Mouse (Mus musculus) layer of hippocampus, adult 11-12 months (tissue): Measurements from ENCODE around the gene Olfml2b.
A peak's percentile ranks its signal among the peaks of the same experiment; 100 is the strongest.

Experiments used
- DNase-seq: peaks from one replicate; pipeline ENCODE4 v3.0.0; 2022; ENCODE audit warnings: low spot score

Gene Olfml2b

DNA sequence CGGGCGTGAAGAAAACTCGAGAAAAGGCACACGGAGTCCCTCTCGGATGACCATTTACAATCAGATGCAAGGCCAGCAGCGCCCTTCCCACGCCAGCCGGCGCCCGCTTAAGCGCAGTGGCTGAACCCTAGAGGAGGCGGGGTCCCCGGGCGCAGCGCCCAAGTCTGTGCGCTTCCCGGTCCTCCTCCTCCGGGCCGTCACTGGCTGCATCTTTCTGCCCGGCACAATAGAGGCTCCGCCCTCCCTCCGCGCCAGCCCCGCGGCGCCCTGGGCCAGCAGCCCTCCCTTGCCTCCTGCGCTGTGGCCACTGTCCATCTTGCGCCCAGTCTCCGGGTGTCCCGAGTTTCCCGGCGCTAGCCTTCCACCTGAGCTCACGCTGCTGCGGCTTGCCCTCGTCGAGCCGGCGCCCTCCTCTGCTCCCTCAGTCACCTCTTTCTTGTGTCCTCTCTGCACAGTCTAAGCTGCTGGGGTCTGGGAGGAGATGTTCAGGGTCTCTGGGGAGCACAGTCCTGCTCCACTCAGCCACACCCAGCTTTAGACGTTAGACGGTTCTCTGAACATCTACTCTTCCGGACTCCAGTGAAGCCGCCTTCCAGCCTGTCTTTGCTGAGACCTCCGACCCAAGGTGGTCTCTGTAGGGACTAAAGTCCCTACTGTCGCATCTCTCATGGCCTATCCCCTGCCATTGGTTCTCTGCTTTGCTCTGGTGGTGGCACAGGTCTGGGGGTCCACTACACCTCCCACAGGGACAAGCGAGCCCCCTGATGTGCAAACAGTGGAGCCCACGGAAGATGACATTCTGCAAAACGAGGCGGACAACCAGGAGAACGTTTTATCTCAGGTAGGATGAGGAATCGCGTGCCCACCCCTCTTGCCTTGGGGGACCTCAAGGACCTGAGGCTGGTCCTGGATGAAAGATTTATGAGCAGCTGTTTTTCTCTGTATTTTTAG is at the start of gene Olfml2b:
TSS of gene Olfml2b (plus strand) at position 278 of the 951 bp plus-strand sequence.
- peak; percentile 84 for DNase-seq

DNA sequence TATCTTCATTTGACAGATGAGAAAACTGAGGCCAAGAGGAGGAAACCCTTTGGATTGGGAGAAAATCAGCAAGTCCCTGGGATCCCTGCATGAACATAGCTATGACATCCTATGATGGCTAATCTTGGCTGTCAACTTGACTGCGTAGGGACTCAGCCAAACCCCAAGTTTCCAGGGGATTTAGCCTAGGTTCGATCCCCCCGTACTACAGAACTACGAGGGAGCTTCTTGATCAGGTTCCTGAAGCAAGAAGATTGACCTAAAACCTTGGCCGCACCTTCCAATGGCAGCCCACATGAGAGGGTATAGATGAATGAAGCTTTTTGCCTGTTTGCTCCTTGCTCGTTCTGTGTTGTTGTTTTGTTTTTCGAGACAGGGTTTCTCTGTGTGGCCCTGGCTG is 49.8 kb upstream of the Olfml2b start:
- DNase-seq = no peak

DNA sequence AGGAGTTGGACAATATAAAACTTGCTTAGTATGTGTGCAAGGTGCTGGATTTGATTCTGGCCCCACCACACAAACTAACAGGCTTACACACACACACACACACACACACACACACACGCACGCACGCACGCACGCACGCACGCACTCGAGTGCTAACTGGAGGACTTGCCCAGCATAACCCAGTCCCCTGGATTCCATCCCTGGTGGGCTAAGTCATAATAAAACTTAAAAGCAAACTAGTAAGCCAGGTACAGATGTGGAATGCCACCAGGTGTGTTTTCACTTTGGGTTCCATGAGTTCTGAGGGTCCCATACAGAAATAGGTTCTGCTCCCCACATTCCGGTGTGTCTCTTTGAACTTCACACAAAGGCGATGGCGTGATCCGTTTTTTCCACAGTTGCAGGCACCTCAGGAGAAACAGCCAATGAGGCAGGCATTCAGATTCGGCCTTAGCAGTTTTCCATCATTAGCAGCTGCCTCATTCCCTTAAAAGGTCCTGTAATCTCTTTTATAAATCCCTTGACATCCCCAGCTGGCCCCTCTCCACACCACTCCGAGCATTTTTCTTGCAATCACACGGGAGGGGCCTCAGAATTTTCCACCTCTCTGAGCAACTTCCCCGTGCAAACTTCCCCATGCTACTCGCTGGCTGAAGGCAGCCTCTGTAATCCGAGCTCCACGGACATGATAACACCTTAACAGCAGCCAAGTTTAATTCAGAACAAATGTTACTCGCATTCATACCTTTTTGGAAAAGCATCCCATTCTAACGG is 38.9 kb upstream of the Olfml2b start:
- DNase-seq = no peak

DNA sequence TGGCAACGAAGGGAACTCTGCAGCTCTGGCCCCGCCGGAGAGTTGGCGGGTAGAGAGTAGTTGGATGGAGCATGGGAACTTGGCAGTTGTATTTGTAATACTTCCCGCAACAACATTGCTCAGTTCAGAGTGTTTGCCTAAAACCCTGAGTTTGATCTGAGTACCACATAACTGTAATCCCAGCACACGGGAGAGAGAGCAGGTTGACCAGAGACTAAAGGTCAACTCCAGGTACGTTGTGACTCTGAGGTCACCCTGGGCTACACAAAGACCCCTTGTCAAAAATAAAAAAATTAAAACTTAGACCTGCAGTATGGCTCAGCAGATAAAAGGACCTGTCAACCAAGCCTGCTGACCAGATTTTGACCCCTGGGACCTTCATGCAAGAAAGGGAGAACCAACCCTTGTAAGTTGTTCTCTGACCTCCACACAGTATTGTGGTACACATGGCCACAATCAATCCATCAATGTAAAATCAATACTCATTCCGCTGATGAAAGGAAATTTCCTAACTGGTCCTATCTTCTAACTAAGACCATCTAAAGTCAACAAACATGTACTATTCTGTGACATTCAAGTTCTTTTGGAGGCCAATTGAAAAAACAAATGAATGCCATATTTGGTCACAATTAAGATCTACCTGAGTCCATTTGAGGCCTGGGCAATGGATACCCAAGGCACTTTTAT is 37.0 kb upstream of the Olfml2b start:
- no peak for DNase-seq

DNA sequence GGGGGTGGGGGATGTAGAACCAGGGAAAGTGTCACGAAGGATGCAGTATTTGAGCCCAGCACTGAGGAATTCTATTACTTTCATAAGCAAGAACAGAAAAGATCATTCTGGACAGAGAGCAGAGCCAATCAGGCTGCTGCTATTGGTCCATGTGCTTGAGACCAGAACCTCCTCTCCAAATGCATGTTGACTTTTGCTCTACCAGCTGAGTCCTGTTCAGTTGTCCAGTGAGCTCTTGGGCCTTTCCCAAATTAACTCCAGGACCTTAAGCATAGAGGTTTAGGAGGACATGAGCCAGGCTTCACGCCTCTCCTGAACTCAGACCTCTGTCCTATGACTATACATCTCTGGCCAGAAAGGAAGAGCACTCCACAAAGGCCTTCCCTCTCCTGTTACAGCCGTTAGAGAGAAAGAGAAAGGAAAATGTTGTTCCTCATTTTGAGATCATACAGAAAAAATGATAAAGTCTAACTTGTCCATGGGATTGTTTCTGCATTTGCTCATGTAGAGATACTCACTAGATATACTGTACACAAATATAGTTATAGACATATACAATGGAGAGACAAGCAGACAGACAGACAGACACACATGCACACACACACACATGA is 35.8 kb upstream of the Olfml2b start:
- DNase-seq = no peak

DNA sequence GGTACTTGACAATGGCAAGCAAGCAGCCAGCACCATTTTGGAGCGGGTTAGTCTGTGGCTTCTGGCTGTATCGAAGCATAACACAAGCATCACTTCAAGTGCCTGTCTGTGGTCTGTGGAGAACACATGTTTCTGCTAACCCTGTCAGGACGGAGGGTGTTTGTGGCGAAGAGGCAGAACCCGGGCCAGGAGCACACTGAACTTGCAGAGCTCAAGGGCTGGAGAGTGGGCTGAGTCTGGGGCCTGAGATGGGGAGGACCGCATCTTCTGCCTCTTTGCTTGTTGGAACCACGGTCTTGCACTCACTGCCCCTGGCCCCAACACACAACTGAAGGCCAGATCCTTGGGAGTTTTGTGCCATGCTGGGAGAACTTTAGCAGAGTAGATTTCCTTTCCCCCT is 34.5 kb upstream of the Olfml2b start:
- DNase-seq = no peak

DNA sequence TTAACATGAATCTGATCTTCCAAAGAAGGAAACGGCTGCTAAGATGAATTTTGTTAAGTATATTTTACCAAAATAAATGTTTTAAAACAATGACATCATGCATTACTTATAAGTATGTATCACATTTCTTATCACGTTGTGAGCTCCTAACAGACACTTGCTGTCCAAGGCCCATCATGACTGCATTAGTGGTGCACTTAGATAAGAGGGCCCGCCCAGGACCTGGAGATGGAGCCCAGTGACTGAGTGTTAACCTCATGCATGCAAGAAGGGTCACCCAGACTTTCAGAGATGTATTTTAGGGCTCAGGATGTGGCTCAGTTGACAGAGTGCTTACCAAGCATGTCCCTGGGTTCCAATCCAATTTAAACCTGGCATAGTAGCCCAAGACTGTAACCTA is 34.0 kb upstream of the Olfml2b start:
- no peak for DNase-seq

DNA sequence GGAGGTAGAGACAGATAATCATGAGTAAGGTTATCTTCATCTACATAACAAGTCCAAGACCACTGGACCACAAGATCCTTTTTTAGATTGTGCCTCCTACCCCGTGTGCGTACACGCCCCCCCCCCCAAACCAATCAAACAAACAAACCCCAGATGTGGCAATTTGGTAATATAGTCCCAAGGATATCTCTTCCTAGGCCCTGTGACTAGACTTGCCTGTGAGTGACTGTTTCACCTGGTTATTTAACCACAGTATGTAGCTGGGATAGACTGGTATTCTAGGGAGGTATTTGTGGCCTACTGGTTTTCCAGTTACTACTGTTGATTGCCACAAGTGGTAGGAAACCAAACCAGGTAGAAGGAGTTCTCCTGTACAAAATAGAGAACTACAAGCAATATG is 33.6 kb upstream of the Olfml2b start:
- DNase-seq = no peak

DNA sequence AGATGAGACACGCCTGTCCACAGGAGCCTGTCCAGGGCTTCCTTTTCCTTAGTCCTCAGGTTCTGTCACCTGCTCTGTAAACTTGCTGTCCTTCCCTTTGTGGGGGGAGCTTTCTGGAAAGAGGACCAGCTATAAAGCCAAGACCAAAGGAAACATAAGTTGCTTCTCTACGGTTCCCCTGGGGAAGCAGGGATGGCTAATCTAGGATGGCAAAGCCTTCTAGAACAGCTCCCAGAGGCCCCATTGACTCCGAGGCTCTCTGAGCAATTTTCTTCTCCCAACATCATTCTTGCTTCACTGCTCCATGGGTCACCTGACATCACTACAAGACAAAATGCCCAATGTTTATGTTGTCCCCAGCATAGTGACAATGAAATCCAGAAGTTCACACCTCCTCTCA is 32.7 kb upstream of the Olfml2b start:
- no peak for DNase-seq

DNA sequence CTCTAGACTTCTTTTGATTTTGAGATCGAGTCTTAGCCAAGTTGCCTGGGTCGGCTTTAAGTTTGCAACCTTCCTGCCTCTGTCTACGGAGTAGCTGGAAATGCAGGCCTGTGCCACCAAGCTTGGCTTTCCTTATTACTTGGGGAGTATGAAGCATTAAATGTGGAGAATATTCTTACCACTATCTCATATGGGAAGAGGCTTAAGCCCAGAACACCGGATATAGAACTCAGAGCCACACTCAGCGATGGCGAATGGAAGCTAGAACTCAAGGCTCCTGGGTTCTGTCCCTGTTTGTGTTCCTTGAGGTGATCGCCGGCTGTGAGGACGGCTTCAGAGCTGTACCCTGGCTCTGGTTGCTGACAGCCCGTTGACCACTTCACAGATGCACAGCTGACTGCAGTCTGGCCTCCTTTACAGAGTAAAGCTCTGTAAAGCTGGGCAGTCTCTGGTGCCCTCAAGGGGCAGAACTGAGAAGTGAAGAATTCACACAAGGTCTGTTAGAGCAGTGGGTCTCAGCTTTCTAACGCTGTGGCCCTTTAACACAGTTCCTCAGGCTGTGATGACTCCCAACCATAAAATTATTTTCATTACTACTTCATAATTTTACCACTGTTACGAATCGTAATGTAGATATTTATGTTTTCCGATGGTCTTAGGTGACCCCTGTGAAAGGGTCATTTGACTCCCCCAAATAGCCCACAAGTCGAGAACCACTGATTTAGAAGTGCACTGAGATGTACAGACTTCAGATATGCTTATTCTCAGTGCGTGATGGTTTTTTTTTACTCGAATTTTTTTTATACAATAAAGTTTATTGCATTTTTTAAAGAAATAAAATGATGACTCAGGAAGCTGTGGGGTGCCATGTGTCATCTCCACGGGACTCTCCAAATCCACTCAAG is 31.1 kb upstream of the Olfml2b start:
- peak; percentile 81 for DNase-seq

DNA sequence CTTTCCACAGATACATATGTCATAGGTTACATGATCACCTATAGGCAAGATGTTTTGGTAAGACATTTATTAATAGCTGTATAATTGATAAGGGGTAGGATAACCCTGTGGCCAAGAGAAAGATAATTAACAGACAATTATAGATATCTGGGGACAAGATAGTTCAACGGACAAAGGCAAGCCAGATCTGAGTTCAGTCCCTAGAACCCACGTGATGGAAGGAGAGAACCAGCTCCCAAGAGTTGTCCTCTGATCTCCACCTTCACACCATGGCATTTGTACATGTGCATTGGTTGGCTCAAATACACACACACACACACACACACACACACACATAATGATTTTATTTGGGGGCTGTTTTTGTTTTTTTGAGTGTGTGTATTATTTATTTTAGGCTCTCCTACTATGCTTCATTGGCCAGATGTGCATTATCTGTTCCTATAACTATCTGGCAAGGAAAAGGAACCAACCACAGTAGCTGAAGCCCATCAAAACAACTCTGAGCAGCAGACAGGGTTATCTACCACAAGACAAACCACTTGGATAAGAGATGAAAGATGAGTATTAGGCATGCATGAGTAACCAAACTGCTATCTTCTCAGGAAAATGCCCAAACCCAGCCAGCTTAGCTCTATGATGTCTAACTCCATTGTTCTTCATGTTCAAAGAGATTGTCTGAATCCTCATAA is 24.5 kb upstream of the Olfml2b start:
- no peak for DNase-seq

DNA sequence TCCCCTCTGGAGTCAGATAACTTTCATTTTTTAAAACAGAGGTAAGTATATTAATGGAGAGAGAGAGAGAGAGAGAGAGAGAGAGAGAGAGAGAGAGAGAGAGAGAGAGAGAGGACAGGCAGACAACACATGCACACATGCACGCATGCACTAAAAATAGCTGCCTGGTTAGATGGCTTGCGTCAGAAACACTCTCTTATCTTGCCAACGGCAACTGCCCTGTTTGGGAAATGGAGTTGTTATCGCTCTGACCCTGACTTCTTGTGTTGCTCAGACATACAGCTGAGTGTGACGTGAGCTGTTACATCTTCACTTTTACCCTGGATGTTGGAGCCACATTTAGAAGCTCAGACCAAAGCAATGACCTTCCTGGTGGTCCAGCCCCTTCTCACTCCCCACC is 21.4 kb upstream of the Olfml2b start:
- no peak for DNase-seq

DNA sequence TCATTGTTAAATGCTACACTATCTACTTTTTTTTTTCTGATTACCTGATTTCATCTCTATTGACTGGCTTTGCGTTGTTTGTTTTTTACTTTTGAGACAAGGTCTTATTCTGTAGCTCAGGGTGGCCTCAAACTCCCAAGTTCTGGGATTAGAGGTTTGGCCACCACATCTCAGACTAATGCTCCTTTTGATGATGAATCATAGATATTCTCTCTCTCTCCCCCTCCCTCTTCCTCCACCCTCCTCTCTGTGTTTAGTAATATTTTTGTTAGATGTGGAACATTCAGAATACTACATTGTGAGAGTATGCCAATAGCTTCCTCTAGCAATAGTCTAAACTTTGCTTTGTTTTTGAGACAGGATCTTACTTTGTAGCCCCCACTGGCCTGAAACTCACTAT is 20.9 kb upstream of the Olfml2b start:
- no peak for DNase-seq

DNA sequence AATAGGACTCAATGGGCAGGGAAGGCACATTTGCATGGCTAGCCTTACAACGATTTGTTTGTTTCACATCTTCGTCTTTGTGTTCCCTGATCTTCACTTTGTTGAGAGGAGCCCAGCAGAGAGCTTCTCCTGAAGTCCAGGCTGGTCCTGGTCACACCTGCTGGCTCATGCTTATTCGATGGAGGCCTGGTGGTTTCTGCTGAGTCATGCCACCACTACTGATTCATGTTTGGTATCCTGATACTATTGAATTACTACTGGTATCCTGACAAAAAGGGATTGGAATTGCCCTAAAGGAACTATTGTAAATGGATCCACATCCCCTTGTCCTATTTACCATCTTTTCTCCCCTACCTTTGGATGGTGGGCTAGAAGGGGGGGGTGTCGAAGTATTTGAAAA is 13.8 kb upstream of the Olfml2b start:
- DNase-seq = no peak

DNA sequence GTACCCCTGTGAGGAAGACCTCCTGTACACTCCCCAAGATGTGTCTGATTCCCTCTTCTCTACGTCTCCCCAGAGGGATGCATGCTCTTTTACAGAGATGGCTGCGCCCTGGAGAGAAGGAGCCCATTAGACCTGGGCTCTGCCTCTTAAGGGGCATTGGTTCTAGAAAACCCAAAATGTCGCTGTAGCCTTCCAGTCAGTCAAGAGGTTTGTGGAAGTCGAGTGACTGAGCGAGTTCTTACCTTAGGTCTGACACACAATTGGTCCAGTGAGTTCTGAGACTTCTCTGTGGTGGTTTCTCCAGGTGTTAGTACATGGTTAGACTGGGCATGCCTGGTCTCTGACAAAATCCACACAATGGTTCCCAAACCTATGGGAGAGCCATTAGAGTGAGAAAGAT is 12.8 kb upstream of the Olfml2b start:
- no peak for DNase-seq

DNA sequence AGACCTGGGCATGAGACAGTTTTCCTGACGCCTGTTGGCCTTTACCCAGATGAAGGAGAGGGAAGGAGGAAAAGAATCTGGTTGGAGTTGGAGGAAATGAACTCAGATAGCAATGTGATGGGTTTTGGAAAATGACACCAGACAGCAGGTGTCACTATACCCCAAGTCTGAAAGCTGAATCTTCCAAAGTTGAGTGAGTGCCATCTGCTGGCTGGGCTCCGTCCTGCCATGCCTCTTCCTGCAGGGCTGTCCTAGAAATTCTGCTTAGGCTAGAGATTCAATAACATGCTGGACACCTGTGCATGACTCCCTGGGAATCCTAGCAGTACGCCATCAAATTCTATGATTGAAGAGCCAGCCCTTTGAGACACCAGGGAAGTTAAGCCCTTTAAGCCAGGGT is 11.9 kb upstream of the Olfml2b start:
- DNase-seq = peak; percentile 92

DNA sequence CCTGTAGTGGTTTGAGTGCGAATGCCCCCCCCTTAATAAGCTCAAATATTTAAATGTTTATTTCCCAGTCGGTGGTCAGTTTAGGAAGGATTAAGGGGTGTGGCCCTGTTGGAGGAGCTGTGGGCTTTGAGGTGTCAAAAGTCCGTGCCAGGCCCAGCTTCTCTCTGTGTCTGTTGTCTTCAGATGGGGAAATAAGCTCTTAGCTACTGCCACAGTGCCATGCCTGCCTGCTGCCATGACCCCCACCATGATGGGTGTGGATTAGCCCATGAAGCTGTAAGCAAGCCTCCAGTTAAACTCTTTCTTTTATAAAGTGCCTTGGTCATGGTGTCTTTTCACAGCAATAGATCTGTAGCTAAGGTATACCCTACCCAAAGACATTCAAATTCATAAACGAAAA is 11.5 kb upstream of the Olfml2b start:
- no peak for DNase-seq

DNA sequence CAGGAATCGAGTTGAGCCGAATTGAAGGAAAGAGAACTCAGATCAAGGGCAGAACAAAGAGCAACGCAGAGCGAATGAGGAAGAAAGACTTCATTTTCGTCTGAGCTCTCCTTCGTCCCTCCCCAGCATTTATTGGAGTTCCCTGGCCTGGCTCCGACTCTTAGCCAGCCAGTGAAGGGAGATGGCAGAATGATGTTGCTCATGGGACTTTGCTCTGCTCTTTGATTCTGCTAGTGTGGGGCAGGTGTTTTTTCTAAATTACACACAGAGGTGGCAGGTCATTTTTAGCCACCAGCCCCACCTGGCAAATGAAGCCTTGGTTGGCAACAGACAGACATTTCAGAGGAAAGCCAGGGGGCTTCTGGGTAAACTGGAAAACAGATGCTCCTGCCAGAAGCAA is 5.4 kb upstream of the Olfml2b start:
- no peak for DNase-seq

DNA sequence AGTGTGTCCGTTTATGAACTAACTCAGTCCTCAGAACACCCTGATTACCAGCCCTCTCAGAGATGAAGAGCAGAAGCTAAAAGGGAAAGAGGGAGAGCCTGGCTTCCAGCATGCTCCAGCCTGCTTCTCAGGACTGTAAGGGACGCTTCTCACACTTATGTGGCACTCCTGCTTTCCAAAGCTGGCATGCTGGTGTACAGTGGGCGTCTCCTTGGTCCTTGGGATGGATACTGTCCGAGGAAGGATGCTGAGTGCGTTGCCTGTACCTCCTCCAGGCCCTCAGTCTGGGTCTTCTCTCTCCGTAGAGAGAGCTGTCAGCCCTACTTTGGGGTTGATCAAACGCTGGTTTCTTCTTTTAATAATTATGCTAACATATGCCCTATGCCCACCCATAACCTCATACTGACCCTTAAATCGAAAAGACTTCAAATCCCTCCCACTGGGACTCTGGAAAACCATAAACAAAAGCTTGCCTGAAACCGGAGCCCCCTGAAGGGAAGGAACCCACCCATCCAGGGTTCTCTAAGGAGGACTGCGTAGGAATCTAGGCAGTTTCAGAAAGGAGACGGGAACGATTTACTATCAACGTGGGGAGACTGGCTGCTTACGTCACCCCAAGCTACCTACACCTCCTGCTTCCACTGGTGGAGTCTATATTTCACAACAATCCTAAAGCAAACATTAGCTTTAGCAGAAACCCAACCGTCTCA is 1.7 kb downstream of the Olfml2b start:
- DNase-seq = no peak
